Mouse (Mus musculus) lung, adult 2 months (tissue): Measurements from ENCODE around the gene Tcf7l1.

ENCODE experiments used
- CTCF ChIP-seq: fragments of 200-500 bp; IDR thresholded peaks from 2 replicates; pipeline ENCODE4 v1.5.1; 2011; ENCODE audit warnings: mild to moderate bottlenecking, low read length, control low read depth; ENCODE audit not compliant: insufficient read depth
- POLR2A ChIP-seq: fragments of 200-500 bp; IDR thresholded peaks from 2 replicates; pipeline ENCODE4 v1.6.1; 2011; ENCODE audit warnings: low read depth, mild to moderate bottlenecking, control low read depth, low read length, borderline replicate concordance; ENCODE audit errors: extremely low read depth

DNA sequence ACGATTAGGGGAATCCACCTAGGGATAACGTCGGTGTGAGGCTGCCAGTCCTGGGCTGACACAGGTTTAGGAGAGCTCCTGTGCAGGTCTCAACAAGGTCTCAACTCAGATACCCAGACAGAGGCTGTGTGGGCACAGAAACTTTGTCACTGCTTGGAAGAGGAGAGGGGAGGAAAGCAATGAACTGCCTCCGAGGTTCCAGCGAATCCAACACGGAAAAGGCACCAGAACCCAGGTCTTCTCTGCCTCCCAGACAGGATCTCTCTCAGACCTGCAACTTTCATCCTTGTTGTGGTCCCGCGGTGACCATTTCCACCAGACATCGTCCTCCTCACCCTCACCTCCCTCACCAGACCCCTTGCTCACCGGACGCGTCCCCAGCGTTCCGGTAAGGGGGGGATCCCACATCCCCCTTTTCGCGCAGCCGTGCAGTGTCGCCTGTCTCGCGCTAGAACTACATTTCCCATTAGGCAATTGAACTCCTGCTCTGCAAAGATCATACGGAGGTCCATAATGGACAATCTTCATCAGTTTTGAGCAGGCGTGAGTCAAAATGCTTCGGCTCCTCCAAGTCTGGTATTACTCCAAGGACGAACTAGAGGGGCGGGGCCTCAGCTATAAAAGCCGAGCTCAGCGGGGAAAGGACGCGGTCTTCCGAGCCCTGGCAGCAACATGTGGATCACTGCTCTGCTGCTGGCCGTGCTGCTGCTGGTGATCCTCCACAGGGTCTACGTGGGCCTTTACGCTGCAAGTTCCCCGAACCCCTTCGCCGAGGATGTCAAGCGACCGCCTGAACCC lies 190.9 kb downstream of the Tcf7l1 start, which contains the start of the genes Elmod3 and Retsat:
- TF ChIP-seq CTCF (no peak), POLR2A (peak; percentile 97)
